Mouse (Mus musculus) small intestine, adult 2 months (tissue): ENCODE data around the gene Usp3. TPM values are rescaled to one million over a fixed set of nuclear protein-coding genes. Genes with fewer than 3 reads are reported as not detected.

Experiments
- H3K27ac ChIP-seq: fragments of 200-500 bp; 2 replicates; pipeline ENCODE4 v1.5.1; 2012; ENCODE audit warnings: low read depth, low read length, control low read depth, inconsistent platforms; ENCODE audit not compliant: insufficient read depth
- H3K27me3 ChIP-seq: fragments of 200-500 bp; 2 replicates; pipeline ENCODE4 v1.6.1; 2012; ENCODE audit warnings: mild to moderate bottlenecking, moderate library complexity, low read length, inconsistent platforms; ENCODE audit not compliant: control insufficient read depth, insufficient read depth
- H3K36me3 ChIP-seq: fragments of 200-500 bp; 2 replicates; pipeline ENCODE4 v1.6.1; 2012; ENCODE audit warnings: mild to moderate bottlenecking, low read length, control low read depth, inconsistent platforms; ENCODE audit not compliant: control insufficient read depth, insufficient read depth
- H3K4me1 ChIP-seq: fragments of 200-500 bp; 2 replicates; pipeline ENCODE4 v1.6.1; 2012; ENCODE audit warnings: low read length, inconsistent platforms, mixed read lengths; ENCODE audit not compliant: control insufficient read depth, insufficient read depth, insufficient read length
- H3K4me3 ChIP-seq: fragments of 200-500 bp; 2 replicates; pipeline ENCODE4 v1.5.1; 2012; ENCODE audit warnings: low read depth, mild to moderate bottlenecking, control low read depth, inconsistent platforms, low read length, moderate library complexity
- CTCF ChIP-seq: fragments of 200-500 bp; IDR thresholded peaks from 2 replicates; pipeline ENCODE4 v1.5.1; 2012; ENCODE audit warnings: low read depth, mild to moderate bottlenecking, control low read depth, inconsistent platforms, low read length, moderate library complexity, mixed read lengths; ENCODE audit not compliant: insufficient replicate concordance, insufficient read length; ENCODE audit errors: extremely low read depth
- POLR2A ChIP-seq: fragments of 200-500 bp; IDR thresholded peaks from 2 replicates; pipeline ENCODE4 v1.6.1; 2012; ENCODE audit warnings: low read depth, mild to moderate bottlenecking, control low read depth, inconsistent platforms, low read length, moderate library complexity
- WGBS: fragments of 180-500 bp; shearing (Covaris S2); methylation state at CpG from one replicate; pipeline ENCODE4 v1.1.7; 2018; 5-methylcytosine and 5-hydroxymethylcytosine counted together
- polyA plus RNA-seq: library from polyadenylated mRNA; depleted of rRNA; stranded (reverse); fragments of >200 nt; gene quantifications from 2 replicates; pipeline ENCODE4 v1.2.3, GENCODE M21; 2012

The Usp3 gene
- polyA plus RNA-seq, 1 experiment = 19.8 TPM

GRCm38 (mm10) chr9:66624873-66625272, 31.9 kb upstream of the Usp3 start:
- Histone ChIP-seq H3K27ac (peak overlapping the region; percentile 21; the same call in 1 of the 2 replicates), H3K4me3 (no peak overlapping the region), H3K4me1 (peaks cover 31% of the 10 kb centered on the region; the same call in 1 of the 2 replicates), H3K36me3 (no peaks in the 10 kb centered on the region), H3K27me3 (no peaks in the 10 kb centered on the region)
- WGBS = 19% methylated on average over 1 of the region's 1 CpGs
- TF ChIP-seq CTCF = no peak
- no peak for TF ChIP-seq POLR2A

GRCm38 (mm10) chr9:66623627-66624026, 30.7 kb upstream of the Usp3 start:
- H3K4me3 ChIP-seq = no peak overlapping the region
- 100% methylated on average over 1 of the region's 1 CpGs for WGBS
- no peaks in the 10 kb centered on the region for H3K36me3 ChIP-seq
- TF ChIP-seq CTCF (no peak), POLR2A (no peak)
- no peak overlapping the region for H3K27ac ChIP-seq
- H3K27me3 ChIP-seq = no peaks in the 10 kb centered on the region
- peaks cover 33% of the 10 kb centered on the region; the same call in 1 of the 2 replicates for H3K4me1 ChIP-seq

DNA sequence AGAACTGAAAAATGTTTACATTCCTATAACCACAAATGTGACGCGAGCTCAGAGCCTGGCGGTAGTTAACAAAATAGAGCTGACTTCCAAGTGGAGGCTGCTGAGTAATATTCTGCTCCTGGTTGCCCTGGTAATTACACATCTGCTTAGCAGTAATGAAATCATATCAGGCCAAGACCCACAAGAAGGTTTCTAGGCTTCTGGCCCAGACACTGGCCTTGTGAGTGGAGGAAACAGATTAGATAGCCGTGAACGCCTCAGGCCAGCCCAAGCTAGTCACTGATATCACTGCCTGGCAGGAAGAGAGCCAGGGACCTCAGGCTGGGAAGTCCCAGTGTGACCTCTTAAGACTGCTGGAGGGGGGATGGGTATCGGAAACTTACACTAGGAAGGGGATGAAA, 27.6 kb upstream of the Usp3 start:
- peak overlapping the region; percentile 41 for H3K27ac ChIP-seq
- TF ChIP-seq POLR2A (no peak), CTCF (no peak)
- WGBS = 7% methylated on average over 6 of the region's 6 CpGs
- H3K4me1 ChIP-seq = peaks cover 21% of the 10 kb centered on the region; the same call in 1 of the 2 replicates
- no peaks in the 10 kb centered on the region for H3K36me3 ChIP-seq
- H3K27me3 ChIP-seq = no peaks in the 10 kb centered on the region
- H3K4me3 ChIP-seq = no peak overlapping the region

DNA sequence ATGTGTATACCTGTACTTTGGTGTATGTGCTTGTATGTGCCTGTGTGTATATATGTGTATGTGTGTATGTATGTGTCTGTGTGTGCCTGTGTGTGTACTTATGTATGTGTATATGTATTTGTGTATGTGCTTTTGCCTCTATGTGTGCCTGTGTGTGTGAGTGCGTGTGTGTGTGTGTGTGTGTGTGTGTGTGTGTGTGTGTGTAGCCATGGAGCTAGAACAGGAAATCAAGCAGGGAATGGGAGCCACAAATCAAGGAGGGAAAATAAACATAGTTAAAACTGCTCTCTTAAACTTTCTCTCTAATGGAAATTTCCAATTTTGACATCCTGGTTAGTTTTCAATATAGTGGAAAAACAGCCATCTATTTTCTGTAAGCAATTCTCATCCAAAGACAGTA, 27.1 kb upstream of the Usp3 start:
- no peak for TF ChIP-seq POLR2A
- no peak for TF ChIP-seq CTCF
- 68% methylated on average over 1 of the region's 1 CpGs for WGBS
- Histone ChIP-seq H3K4me3 (no peak overlapping the region), H3K27ac (peak overlapping the region; percentile 7; the same call in 1 of the 2 replicates), H3K27me3 (no peaks in the 10 kb centered on the region), H3K36me3 (no peaks in the 10 kb centered on the region), H3K4me1 (peaks cover 16% of the 10 kb centered on the region; the same call in 1 of the 2 replicates)

GRCm38 (mm10) chr9:66617812-66618211, 24.9 kb upstream of the Usp3 start:
- no peaks in the 10 kb centered on the region for H3K27me3 ChIP-seq
- H3K36me3 ChIP-seq = no peaks in the 10 kb centered on the region
- no peak overlapping the region for H3K4me3 ChIP-seq
- no peak overlapping the region for H3K27ac ChIP-seq
- 100% methylated on average over 2 of the region's 2 CpGs for WGBS
- H3K4me1 ChIP-seq = peaks cover 17% of the 10 kb centered on the region; the same call in 1 of the 2 replicates
- no peak for TF ChIP-seq CTCF
- no peak for TF ChIP-seq POLR2A

DNA sequence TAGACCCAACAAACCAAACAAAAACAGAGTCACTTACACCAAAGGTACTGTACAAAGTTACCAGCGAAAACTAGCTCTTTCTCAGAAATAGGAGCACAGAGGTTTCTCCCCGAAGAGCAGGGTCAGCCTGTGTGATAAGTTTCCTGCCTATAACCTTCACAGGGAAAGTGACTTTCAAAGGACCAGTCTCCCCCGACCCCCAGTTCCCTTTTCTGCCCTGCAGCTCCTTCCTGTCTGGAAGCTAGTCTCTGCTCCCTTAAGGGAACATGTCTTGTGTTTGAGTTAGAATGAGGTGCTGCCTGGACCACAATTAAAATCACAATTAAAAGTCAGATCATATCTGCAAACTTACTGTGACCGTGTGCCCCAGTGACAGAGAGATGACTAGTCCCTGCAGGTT, 23.9 kb upstream of the Usp3 start:
- 80% methylated on average over 4 of the region's 4 CpGs for WGBS
- Histone ChIP-seq H3K27ac (no peak overlapping the region), H3K36me3 (no peaks in the 10 kb centered on the region), H3K27me3 (no peaks in the 10 kb centered on the region), H3K4me3 (no peak overlapping the region), H3K4me1 (peaks cover 18% of the 10 kb centered on the region; the same call in 1 of the 2 replicates)
- TF ChIP-seq POLR2A (no peak), CTCF (no peak)

DNA sequence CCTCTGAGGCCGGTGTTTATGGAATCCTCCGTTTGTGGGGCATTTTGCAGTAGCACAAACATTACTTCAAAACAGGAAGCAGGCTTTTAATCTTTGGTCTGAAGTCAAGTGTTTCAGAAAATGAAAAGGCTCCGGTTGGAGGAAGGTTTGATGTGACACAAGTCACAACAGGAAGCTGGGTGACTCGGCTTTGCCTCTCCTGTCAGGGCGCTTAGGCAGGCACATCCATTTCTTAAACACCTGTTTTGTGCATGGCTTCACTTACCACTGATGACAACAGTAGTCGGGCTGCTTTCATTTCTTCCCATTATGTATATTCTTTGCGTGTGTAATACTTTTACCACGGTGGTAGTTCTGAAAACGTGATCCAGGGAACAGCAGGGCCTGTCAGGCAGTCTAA, 22.2 kb upstream of the Usp3 start:
- Histone ChIP-seq H3K27ac (peak overlapping the region; percentile 14), H3K4me3 (no peak overlapping the region), H3K27me3 (no peaks in the 10 kb centered on the region), H3K36me3 (no peaks in the 10 kb centered on the region), H3K4me1 (peaks cover 12% of the 10 kb centered on the region; the same call in 1 of the 2 replicates)
- TF ChIP-seq POLR2A = no peak
- TF ChIP-seq CTCF = no peak
- 61% methylated on average over 9 of the region's 9 CpGs for WGBS

- Histone ChIP-seq H3K36me3 (no peaks in the 10 kb centered on the region), H3K27ac (peak overlapping the region; percentile 41), H3K4me1 (peaks cover 11% of the 10 kb centered on the region; the same call in 1 of the 2 replicates), H3K4me3 (no peak overlapping the region), H3K27me3 (no peaks in the 10 kb centered on the region)
- WGBS = 72% methylated on average over 7 of the region's 7 CpGs
- TF ChIP-seq POLR2A = no peak
- TF ChIP-seq CTCF = no peak
Observed at GRCm38 (mm10) chr9:66614547-66614946, 21.6 kb upstream of the Usp3 start.
